Mouse (Mus musculus): ENCODE data around the gene Bsn. TPM values are rescaled to one million over a fixed set of nuclear protein-coding genes. Genes with fewer than 3 reads are reported as not detected.
A peak's percentile ranks its signal among the peaks of the same experiment; 100 is the strongest.
"Not testable (repeated sequence)": the region's sequence is repeated elsewhere in the genome, so short reads cannot be mapped to it uniquely, and the experiment has no call there.

The Bsn gene
- polyA plus RNA-seq, 1 experiment from 2014 or later, result 1.2 TPM

DNA sequence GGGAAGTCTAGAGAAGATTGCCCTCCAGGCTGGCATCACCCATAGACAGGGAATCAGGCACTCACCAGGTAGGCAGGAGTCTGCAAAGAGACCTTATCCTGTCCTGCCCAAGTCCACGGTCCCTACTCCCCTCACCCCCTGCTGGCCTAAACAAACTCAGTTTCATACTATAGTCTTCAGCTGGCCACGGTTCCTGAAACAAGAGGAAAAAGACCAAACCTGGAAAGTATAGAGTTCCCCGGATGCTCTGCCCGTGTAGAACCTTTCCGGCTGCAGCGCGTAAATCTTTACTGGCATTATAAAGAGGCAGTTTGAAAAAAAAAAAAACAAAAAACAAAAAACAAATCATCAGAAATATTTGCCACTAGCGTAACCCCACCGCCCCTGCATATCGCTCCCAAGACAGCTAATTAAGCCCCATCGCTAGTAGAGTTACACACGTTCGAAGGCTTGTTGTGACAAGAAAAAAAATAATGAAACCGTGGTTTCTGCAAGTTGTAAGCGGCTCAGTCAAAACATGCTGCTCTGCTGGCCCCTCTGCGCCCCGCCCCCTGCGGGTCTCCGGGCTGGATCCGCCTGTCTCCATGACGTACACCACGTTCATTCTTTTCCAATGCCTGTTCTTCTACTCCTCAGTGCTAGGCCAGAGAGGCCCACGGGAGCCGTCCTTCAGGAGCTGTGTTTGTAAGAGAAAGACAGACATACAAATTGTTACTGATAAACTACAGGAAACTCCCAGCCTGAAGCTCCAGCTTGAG, 6.9 kb upstream of the Bsn start:
- peak overlapping the region; percentile 12 for H3K4me3 ChIP-seq (replicated peaks)
- no peaks in the 10 kb centered on the region for H3K9me3 ChIP-seq
- H3K9ac ChIP-seq (replicated peaks), result peak overlapping the region; percentile 32; the same call in 1 of the 2 replicates
- peaks cover 20% of the 10 kb centered on the region for H3K4me1 ChIP-seq (replicated peaks)
- 0 out of 2 replicates have a peak, but pooled peaks have one; percentile 52 for ATAC-seq (ENCODE audit: insufficient number of reproducible peaks, insufficient read depth, low FRiP score, low TSS enrichment, low read depth)
- H3K27ac ChIP-seq, result peak overlapping the region; percentile 60
- H3K36me3 ChIP-seq, result no peaks in the 10 kb centered on the region
- peak overlapping the region; percentile 46 for H3K4me2 ChIP-seq
- peaks cover 6% of the 10 kb centered on the region for H3K27me3 ChIP-seq
- WGBS, result 28% methylated on average over 24 of the region's 24 CpGs

- H3K4me3 ChIP-seq (replicated peaks); H3K9ac ChIP-seq (replicated peaks); H3K4me2 ChIP-seq; ATAC-seq (ENCODE audit: insufficient number of reproducible peaks, insufficient read depth, low FRiP score, low TSS enrichment, low read depth); H3K27me3 ChIP-seq; H3K27ac ChIP-seq; H3K36me3 ChIP-seq; H3K9me3 ChIP-seq: not testable (repeated sequence)
- 66% methylated on average over 6 of the region's 6 CpGs for WGBS
- peaks cover 20% of the 10 kb centered on the region for H3K4me1 ChIP-seq (replicated peaks)
These were observed 6.0 kb upstream of the Bsn start for GRCm38 (mm10) chr9:108196222-108196621.

GRCm38 (mm10) chr9:108189488-108189786, 747 bp downstream of the Bsn start:
- Histone ChIP-seq H3K4me2 (peak overlapping the region; percentile 97), H3K27me3 (peaks cover 42% of the 10 kb centered on the region), H3K9me3 (no peaks in the 10 kb centered on the region), H3K4me1 (replicated peaks) (peaks cover 6% of the 10 kb centered on the region), H3K9ac (replicated peaks) (no peak overlapping the region), H3K27ac (no peak overlapping the region), H3K36me3 (no peaks in the 10 kb centered on the region), H3K4me3 (replicated peaks) (peak overlapping the region; percentile 70)
- ATAC-seq (ENCODE audit: insufficient number of reproducible peaks, insufficient read depth, low FRiP score, low TSS enrichment, low read depth), result no peak
- WGBS, result 45% methylated on average over 5 of the region's 5 CpGs

- no peak overlapping the region for H3K4me3 ChIP-seq (replicated peaks)
- no peak overlapping the region for H3K4me2 ChIP-seq
- 86% methylated on average over 7 of the region's 7 CpGs for WGBS
These were observed 1.2 kb downstream of the Bsn start for GRCm38 (mm10) chr9:108189023-108189422.

DNA sequence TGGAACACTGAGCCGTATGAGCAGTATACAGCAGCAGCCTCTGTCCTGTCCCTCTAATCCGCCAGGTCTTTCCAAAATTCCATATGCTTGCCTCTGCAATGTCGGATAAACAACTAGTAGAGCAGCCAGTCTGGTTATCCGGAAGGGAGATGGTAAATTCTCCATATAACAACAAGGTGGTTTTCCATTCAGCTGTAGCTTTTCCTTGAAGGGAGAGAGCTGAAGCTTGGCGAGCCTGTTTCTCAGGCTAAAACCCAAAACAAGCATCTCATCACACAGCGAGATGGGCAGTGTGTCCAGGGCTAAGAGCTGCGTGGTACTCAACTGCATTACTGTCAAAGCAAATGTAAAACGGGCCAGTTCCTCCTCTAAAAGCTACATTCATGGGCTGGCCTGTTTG, 1.7 kb downstream of the Bsn start:
- H3K27me3 ChIP-seq, result peaks cover 41% of the 10 kb centered on the region
- H3K4me1 ChIP-seq (replicated peaks), result peaks cover 6% of the 10 kb centered on the region
- ATAC-seq (ENCODE audit: insufficient number of reproducible peaks, insufficient read depth, low FRiP score, low TSS enrichment, low read depth), result no peak
- no peak overlapping the region for H3K27ac ChIP-seq
- H3K9me3 ChIP-seq, result no peaks in the 10 kb centered on the region
- H3K9ac ChIP-seq (replicated peaks), result no peak overlapping the region
- H3K36me3 ChIP-seq, result no peaks in the 10 kb centered on the region
- no peak overlapping the region for H3K4me3 ChIP-seq (replicated peaks)
- 78% methylated on average over 8 of the region's 8 CpGs for WGBS
- H3K4me2 ChIP-seq, result no peak overlapping the region

More at GRCm38 (mm10) chr9:108189023-108189422, 1.2 kb downstream of the Bsn start:
- Histone ChIP-seq H3K9ac (replicated peaks) (no peak overlapping the region), H3K27me3 (peaks cover 41% of the 10 kb centered on the region), H3K9me3 (no peaks in the 10 kb centered on the region), H3K4me1 (replicated peaks) (peaks cover 6% of the 10 kb centered on the region), H3K27ac (no peak overlapping the region), H3K36me3 (no peaks in the 10 kb centered on the region)
- no peak for ATAC-seq (ENCODE audit: insufficient number of reproducible peaks, insufficient read depth, low FRiP score, low TSS enrichment, low read depth)

DNA sequence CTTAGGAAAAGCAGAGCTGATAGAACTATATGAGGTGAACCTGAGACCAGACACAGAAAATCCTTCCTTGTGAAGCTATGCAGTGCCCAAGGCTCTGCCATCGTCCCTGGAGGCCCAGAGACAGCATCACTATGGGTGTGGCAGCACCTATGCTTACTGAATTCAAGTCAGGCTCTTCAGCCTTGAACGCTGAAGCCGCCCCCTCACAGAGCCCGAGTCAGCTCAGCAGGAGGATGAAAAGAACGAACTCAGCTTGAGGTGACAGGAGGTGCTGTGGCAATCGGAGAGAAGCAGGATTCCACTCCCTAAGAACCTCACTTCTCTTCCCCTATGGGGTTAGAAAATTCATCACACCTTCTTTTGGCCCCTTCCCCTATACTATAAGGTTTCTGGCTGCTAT, 2.6 kb downstream of the Bsn start:
- H3K9me3 ChIP-seq, result no peaks in the 10 kb centered on the region
- no peaks in the 10 kb centered on the region for H3K36me3 ChIP-seq
- no peak for ATAC-seq (ENCODE audit: insufficient number of reproducible peaks, insufficient read depth, low FRiP score, low TSS enrichment, low read depth)
- peaks cover 41% of the 10 kb centered on the region for H3K27me3 ChIP-seq
- no peak overlapping the region for H3K27ac ChIP-seq
- H3K9ac ChIP-seq (replicated peaks), result no peak overlapping the region
- no peak overlapping the region for H3K4me2 ChIP-seq
- WGBS, result 30% methylated on average over 6 of the region's 6 CpGs
- H3K4me1 ChIP-seq (replicated peaks), result peaks cover 6% of the 10 kb centered on the region
- H3K4me3 ChIP-seq (replicated peaks), result no peak overlapping the region

DNA sequence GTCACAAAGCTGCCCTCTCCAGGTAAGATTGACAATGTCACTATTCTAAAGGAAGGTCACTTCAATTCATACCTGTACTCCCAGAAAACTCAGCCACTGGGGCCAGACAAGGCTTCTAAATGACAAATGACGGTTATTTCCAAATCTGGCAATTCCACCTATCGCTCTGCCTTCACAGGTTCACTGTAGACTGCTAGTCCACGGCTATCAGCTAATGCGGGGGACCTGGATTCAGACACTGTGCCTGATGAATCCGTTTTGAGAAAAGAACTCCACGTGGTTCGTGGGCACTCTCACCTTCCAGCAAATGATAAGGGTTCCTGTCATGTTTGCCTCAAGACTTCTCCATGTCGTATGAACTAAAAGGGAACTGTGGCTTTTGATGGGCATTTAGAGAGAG, 4.4 kb downstream of the Bsn start:
- Histone ChIP-seq H3K4me2 (no peak overlapping the region), H3K9me3 (no peaks in the 10 kb centered on the region), H3K27me3 (peaks cover 33% of the 10 kb centered on the region), H3K4me1 (replicated peaks) (peaks cover 6% of the 10 kb centered on the region), H3K27ac (no peak overlapping the region), H3K36me3 (no peaks in the 10 kb centered on the region), H3K4me3 (replicated peaks) (no peak overlapping the region), H3K9ac (replicated peaks) (no peak overlapping the region)
- WGBS, result 82% methylated on average over 8 of the region's 8 CpGs
- no peak for ATAC-seq (ENCODE audit: insufficient number of reproducible peaks, insufficient read depth, low FRiP score, low TSS enrichment, low read depth)

DNA sequence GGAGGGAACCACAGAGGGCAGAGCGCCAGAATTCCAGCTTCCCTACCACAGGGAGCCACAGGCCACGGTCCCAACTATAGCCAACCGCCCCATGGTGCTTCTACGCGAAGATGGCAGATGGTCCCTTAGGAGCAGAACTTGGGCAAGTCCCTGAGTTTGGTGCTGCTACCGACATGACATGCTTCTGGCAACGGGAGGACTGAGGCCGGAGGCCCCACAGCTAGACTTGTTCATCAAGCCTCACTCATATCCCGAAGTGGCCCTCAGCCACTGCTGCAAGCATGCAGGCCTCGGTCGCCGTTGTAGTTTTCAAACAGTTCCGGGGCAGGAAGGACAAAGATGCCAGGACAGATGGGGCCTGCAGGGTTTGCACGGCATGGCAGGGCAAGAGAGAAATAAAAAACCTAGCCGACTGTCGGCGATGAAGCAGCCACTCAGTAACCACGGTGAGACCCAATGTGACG, 6.6 kb downstream of the Bsn start:
- H3K36me3 ChIP-seq, result no peaks in the 10 kb centered on the region
- no peak overlapping the region for H3K9ac ChIP-seq (replicated peaks)
- 90% methylated on average over 19 of the region's 19 CpGs for WGBS

GRCm38 (mm10) chr9:108182806-108183506, 7.2 kb downstream of the Bsn start:
- Histone ChIP-seq H3K4me2 (no peak overlapping the region), H3K27me3 (peaks cover 9% of the 10 kb centered on the region), H3K36me3 (no peaks in the 10 kb centered on the region), H3K4me3 (replicated peaks) (no peak overlapping the region), H3K9ac (replicated peaks) (no peak overlapping the region), H3K4me1 (replicated peaks) (no peaks in the 10 kb centered on the region), H3K27ac (no peak overlapping the region), H3K9me3 (no peaks in the 10 kb centered on the region)
- 59% methylated on average over 11 of the region's 11 CpGs for WGBS
- ATAC-seq (ENCODE audit: insufficient number of reproducible peaks, insufficient read depth, low FRiP score, low TSS enrichment, low read depth), result no peak

More for the DNA sequence above, 6.6 kb downstream of the Bsn start:
- H3K4me2 ChIP-seq, result no peak overlapping the region
- no peaks in the 10 kb centered on the region for H3K4me1 ChIP-seq (replicated peaks)
- no peak for ATAC-seq (ENCODE audit: insufficient number of reproducible peaks, insufficient read depth, low FRiP score, low TSS enrichment, low read depth)
- H3K4me3 ChIP-seq (replicated peaks), result no peak overlapping the region
- no peaks in the 10 kb centered on the region for H3K9me3 ChIP-seq
- no peak overlapping the region for H3K27ac ChIP-seq
- peaks cover 11% of the 10 kb centered on the region for H3K27me3 ChIP-seq

GRCm38 (mm10) chr9:108178391-108178790, 11.8 kb downstream of the Bsn start:
- Histone ChIP-seq H3K36me3 (no peaks in the 10 kb centered on the region), H3K9ac (replicated peaks) (no peak overlapping the region), H3K27ac (no peak overlapping the region), H3K9me3 (0 out of 2 replicates have a peak, but pooled peaks cover 4% of the 10 kb centered on the region), H3K4me3 (replicated peaks) (no peak overlapping the region), H3K4me1 (replicated peaks) (no peaks in the 10 kb centered on the region; the same call in 1 of the 2 replicates), H3K27me3 (0 out of 2 replicates have a peak, but pooled peaks cover 4% of the 10 kb centered on the region), H3K4me2 (no peak overlapping the region)
- WGBS, result 69% methylated on average over 5 of the region's 5 CpGs
- no peak for ATAC-seq (ENCODE audit: insufficient number of reproducible peaks, insufficient read depth, low FRiP score, low TSS enrichment, low read depth)

DNA sequence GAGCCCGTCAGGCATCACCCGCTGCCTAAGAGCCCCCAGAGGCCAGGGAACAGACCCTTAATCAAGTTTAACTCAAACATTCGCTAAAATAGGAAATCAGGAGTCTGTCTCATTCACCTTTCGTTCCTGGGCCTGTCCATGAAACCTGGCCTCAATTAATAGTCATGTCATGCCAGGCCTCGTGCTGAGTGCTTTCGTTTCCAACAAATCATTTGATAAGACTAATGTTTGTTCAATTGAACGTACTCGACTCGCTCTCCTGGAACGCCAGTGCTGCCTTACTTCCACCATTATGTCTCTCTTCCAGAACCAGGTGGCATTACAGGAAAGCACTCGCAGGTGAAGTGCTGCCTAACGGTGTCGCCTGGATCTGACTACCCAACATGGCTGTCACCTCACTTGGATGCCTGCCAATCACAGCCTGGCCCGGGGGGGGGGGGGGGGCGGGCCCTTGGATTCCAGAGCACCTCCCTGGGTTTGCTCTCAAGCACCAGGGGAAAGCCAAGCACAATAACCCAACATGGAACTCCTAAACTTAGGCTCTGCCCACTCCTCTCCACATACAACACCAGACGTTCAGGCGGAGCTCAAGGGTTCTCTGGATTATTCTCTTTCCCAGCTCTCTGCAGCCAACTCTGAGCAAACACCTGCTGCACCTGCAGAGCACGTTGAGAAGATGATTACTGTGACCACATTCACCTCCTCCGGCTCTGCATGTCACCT, 14.9 kb downstream of the Bsn start:
- no peak overlapping the region for H3K27ac ChIP-seq
- no peak for ATAC-seq (ENCODE audit: insufficient number of reproducible peaks, insufficient read depth, low FRiP score, low TSS enrichment, low read depth)
- H3K4me1 ChIP-seq (replicated peaks), result no peaks in the 10 kb centered on the region; the same call in 1 of the 2 replicates
- H3K9ac ChIP-seq (replicated peaks), result no peak overlapping the region
- 75% methylated on average over 18 of the region's 19 CpGs for WGBS
- no peaks in the 10 kb centered on the region for H3K36me3 ChIP-seq
- H3K4me3 ChIP-seq (replicated peaks), result no peak overlapping the region
- no peak overlapping the region for H3K4me2 ChIP-seq
- 0 out of 2 replicates have a peak, but pooled peaks cover 4% of the 10 kb centered on the region for H3K9me3 ChIP-seq
- H3K27me3 ChIP-seq, result 0 out of 2 replicates have a peak, but pooled peaks cover 4% of the 10 kb centered on the region
